Mouse (Mus musculus) heart, postnatal 0 days (tissue): Measurements from ENCODE around the gene Ppp1r3e. TPM values are rescaled to one million over a fixed set of nuclear protein-coding genes. Genes with fewer than 3 reads are reported as not detected.
A peak's percentile ranks its signal among the peaks of the same experiment; 100 is the strongest.

Source experiments
- ATAC-seq: fragments of 200-750 bp; cut with Nextera tagmentation; 2 replicates; pipeline ENCODE4 v1.8.0; 2017; ENCODE audit warnings: low read depth, moderate number of reproducible peaks, moderate library complexity; ENCODE audit not compliant: insufficient read depth
- DNase-seq: peaks from one replicate; pipeline ENCODE4 v3.0.0-alpha.2; 2016; ENCODE audit warnings: low spot score
- H3K27ac ChIP-seq: fragments of 300-500 bp; sonication (generic); 2 replicates; pipeline ENCODE4 v1.5.1; 2014; ENCODE audit warnings: low read depth, mild to moderate bottlenecking
- H3K27me3 ChIP-seq: fragments of 300-500 bp; sonication (generic); 2 replicates; pipeline ENCODE4 v1.6.1; 2014; ENCODE audit warnings: low read length, mixed read lengths; ENCODE audit not compliant: control insufficient read depth, insufficient read depth
- H3K36me3 ChIP-seq: fragments of 300-500 bp; sonication (generic); replicated peaks from 2 replicates; pipeline ENCODE4 v1.6.1; 2014; ENCODE audit warnings: low read length, mixed read lengths; ENCODE audit not compliant: control insufficient read depth, insufficient read depth
- H3K4me1 ChIP-seq: fragments of 300-500 bp; sonication (generic); 2 replicates; pipeline ENCODE4 v1.6.1; 2014; ENCODE audit warnings: antibody characterized with exemption; ENCODE audit not compliant: control insufficient read depth, insufficient read depth
- H3K4me2 ChIP-seq: fragments of 300-500 bp; sonication (generic); 2 replicates; pipeline ENCODE4 v1.6.1; 2014; ENCODE audit warnings: low read depth, mild to moderate bottlenecking, low read length, moderate library complexity
- H3K4me3 ChIP-seq: fragments of 300-500 bp; sonication (generic); 2 replicates; pipeline ENCODE4 v1.5.1; 2014; ENCODE audit warnings: low read depth, low read length
- H3K9ac ChIP-seq: fragments of 300-500 bp; sonication (generic); replicated peaks from 2 replicates; pipeline ENCODE4 v1.6.1; 2014; ENCODE audit warnings: low read depth, low read length, mixed read lengths
- H3K9me3 ChIP-seq: fragments of 300-500 bp; sonication (generic); replicated peaks from 2 replicates; pipeline ENCODE4 v1.6.1; 2016; ENCODE audit warnings: low read length; ENCODE audit not compliant: control insufficient read depth
- CTCF ChIP-seq: IDR thresholded peaks from 2 replicates; pipeline ENCODE4 v1.5.1; 2016; ENCODE audit warnings: antibody characterized with exemption, control low read depth, low read depth
- EP300 ChIP-seq: IDR thresholded peaks from 2 replicates; pipeline ENCODE4 v1.6.1; 2016; ENCODE audit warnings: antibody characterized with exemption, low read depth
- WGBS: fragments of 180-500 bp; shearing (Covaris S2); extraction: QIAGEN DNeasy Blood & Tissue Kit; methylation state at CpG from one replicate; pipeline ENCODE4 v1.1.7; 2014; 5-methylcytosine and 5-hydroxymethylcytosine counted together
- polyA plus RNA-seq: library from polyadenylated mRNA; unstranded; fragments of >200 nt; fragmentation: Nextera tagmentation; extraction: Ambion mirVana; gene quantifications from 2 replicates; pipeline ENCODE4 v1.2.1, GENCODE M21; 2015
- total RNA-seq: library from RNA; depleted of rRNA; stranded (reverse); fragments of >200 nt; gene quantifications from 2 replicates; pipeline ENCODE4 v1.2.3, GENCODE M21; 2014; ENCODE audit warnings: low replicate concordance

Ppp1r3e gene
- total and polyA plus RNA-seq, 2 experiments from 2014 or later, result 0.79 to 1.3 TPM

- no peaks in the 10 kb centered on the region for H3K36me3 ChIP-seq
- no peaks in the 10 kb centered on the region; the same call in 1 of the 2 replicates for H3K4me1 ChIP-seq
- TF ChIP-seq EP300, result no peak
- TF ChIP-seq CTCF, result no peak
- H3K4me3 ChIP-seq, result no peak overlapping the region
- H3K9me3 ChIP-seq, result no peaks in the 10 kb centered on the region
- DNase-seq (no peak), ATAC-seq (no peak)
- 46% methylated on average over 3 of the region's 3 CpGs for WGBS
- no peaks in the 10 kb centered on the region for H3K27me3 ChIP-seq
- H3K9ac ChIP-seq, result no peak overlapping the region
- H3K4me2 ChIP-seq, result no peak overlapping the region
- H3K27ac ChIP-seq, result no peak overlapping the region
Observed at GRCm38 (mm10) chr14:54866268-54866667, 11.1 kb downstream of the Ppp1r3e start.

- no peak for DNase-seq
Observed at GRCm38 (mm10) chr14:54865626-54866025, 11.7 kb downstream of the Ppp1r3e start.

GRCm38 (mm10) chr14:54864313-54865036 lies 12.9 kb downstream of the Ppp1r3e start:
- Histone ChIP-seq H3K27ac (peak overlapping the region; percentile 61; the same call in 1 of the 2 replicates), H3K4me3 (peak overlapping the region; percentile 66), H3K4me1 (no peaks in the 10 kb centered on the region; the same call in 1 of the 2 replicates), H3K27me3 (no peaks in the 10 kb centered on the region), H3K9me3 (no peaks in the 10 kb centered on the region), H3K4me2 (peak overlapping the region; percentile 82), H3K9ac (peak overlapping the region; percentile 51), H3K36me3 (no peaks in the 10 kb centered on the region)
- ATAC-seq (no peak), DNase-seq (no peak)
- TF ChIP-seq CTCF, result no peak
- TF ChIP-seq EP300, result no peak
- 15% methylated on average over 21 of the region's 21 CpGs for WGBS

More at GRCm38 (mm10) chr14:54865626-54866025, 11.7 kb downstream of the Ppp1r3e start:
- TF ChIP-seq EP300, result no peak
- no peak for TF ChIP-seq CTCF
- H3K9ac ChIP-seq, result no peak overlapping the region
- H3K4me3 ChIP-seq, result no peak overlapping the region
- H3K9me3 ChIP-seq, result no peaks in the 10 kb centered on the region
- H3K4me1 ChIP-seq, result no peaks in the 10 kb centered on the region; the same call in 1 of the 2 replicates
- H3K27me3 ChIP-seq, result no peaks in the 10 kb centered on the region
- 59% methylated on average over 5 of the region's 5 CpGs for WGBS
- no peak overlapping the region for H3K27ac ChIP-seq
- H3K4me2 ChIP-seq, result no peak overlapping the region
- no peak for ATAC-seq
- H3K36me3 ChIP-seq, result no peaks in the 10 kb centered on the region

- no peaks in the 10 kb centered on the region; the same call in 1 of the 2 replicates for H3K4me1 ChIP-seq
- ATAC-seq (peak; percentile 100), DNase-seq (peak; percentile 93)
- H3K9ac ChIP-seq, result peak overlapping the region; percentile 62
- under 1% methylated on average over 48 of the region's 56 CpGs for WGBS
- H3K27ac ChIP-seq, result peak overlapping the region; percentile 67; the same call in 1 of the 2 replicates
- H3K36me3 ChIP-seq, result no peaks in the 10 kb centered on the region
- no peak for TF ChIP-seq EP300
- TF ChIP-seq CTCF, result no peak
- H3K27me3 ChIP-seq, result no peaks in the 10 kb centered on the region
- no peaks in the 10 kb centered on the region for H3K9me3 ChIP-seq
- peak overlapping the region; percentile 82 for H3K4me2 ChIP-seq
- H3K4me3 ChIP-seq, result peak overlapping the region; percentile 66
Observed at GRCm38 (mm10) chr14:54863501-54864312, 13.6 kb downstream of the Ppp1r3e start.

- Histone ChIP-seq H3K27me3 (no peaks in the 10 kb centered on the region), H3K9me3 (no peaks in the 10 kb centered on the region), H3K36me3 (peaks cover 19% of the 10 kb centered on the region), H3K4me1 (no peaks in the 10 kb centered on the region; the same call in 1 of the 2 replicates), H3K4me3 (no peak overlapping the region), H3K4me2 (no peak overlapping the region), H3K27ac (no peak overlapping the region), H3K9ac (no peak overlapping the region)
- TF ChIP-seq EP300 (no peak), CTCF (peak; percentile 73)
- no peak for ATAC-seq
- DNase-seq, result peak; percentile 37
- 30% methylated on average over 2 of the region's 2 CpGs for WGBS
Observed at GRCm38 (mm10) chr14:54860511-54860910, 16.8 kb downstream of the Ppp1r3e start.
